Mouse (Mus musculus) WW6 (cell line): ENCODE data around the gene Spaca1.
"Not testable (repeated sequence)": the region's sequence is repeated elsewhere in the genome, so short reads cannot be mapped to it uniquely, and the experiment has no call there.

Experiments
- DNase-seq: peaks from one replicate; pipeline ENCODE4 v3.0.0-alpha.2; 2013; ENCODE audit warnings: low read depth, low spot score

Gene Spaca1

GRCm38 (mm10) chr4:34049571-34050255, at the start of gene Spaca1:
Spaca1 (minus strand) TSS chr4:34050191.
- no peak for DNase-seq

DNA sequence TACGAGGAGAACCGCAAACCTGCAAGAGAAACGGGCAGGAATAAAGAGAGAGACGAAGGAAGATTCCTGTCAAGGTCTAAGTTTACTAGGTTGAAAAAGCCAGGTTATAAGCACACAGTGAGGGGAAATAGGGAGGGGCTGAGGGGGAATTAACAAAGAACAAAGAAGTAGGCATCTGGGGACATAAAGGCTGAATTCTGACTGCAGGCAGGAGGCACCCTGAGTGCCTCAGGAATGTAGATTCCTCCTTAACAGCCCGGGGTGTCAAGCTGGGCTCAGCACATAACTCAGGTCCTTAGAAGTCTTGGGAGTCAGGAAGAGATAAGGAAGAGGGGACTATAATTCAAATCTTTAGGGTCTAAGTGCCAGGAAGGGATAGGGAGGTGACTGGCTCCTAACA, 37.3 kb upstream of the Spaca1 start:
- DNase-seq: not testable (repeated sequence)

GRCm38 (mm10) chr4:34081064-34081463, 31.1 kb upstream of the Spaca1 start:
- no peak for DNase-seq

DNA sequence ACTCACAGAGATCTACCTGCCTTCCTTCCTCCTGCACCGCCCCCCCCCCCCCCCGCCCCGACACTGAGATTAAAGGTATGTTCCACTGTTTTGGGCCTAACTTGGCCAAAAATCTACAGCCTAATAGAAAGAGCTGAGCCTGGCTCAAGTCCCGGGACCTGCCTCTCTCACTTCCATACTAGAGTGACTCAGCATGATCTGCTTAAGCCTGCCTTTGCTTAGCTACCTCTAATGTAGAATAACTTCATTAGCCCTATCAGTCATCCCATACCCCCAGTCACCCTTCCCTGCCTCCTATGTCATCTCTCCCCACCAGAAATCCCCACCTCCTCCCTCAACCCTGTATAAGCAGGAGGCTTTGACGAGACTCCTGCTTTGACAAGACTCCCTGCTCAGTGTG, 19.0 kb upstream of the Spaca1 start:
- no peak for DNase-seq

- DNase-seq: no peak
These were observed 8.3 kb upstream of the Spaca1 start for GRCm38 (mm10) chr4:34058320-34058719.

DNA sequence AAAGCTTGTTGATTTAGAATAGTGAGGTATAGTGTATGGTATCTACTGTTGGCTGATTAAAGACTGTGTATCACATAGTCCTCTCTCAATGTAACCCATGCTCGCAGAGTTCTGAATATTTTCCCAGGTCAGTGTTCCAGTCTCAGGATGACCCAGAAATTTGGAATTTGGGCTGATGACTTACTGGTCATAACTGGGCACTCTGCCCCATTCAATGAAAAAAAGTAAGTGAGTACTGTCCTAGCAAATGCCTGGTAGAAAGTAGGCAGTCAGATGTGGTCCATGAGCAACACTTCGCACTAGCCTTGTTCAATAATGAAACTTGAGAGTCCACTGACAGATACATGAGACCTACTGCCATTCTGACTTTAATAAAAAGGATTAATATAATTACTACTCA, 23.2 kb downstream of the Spaca1 start:
- DNase-seq: no peak

- DNase-seq: no peak
These were observed 28.5 kb downstream of the Spaca1 start for GRCm38 (mm10) chr4:34021456-34021855.

- DNase-seq: no peak
These were observed 53.6 kb downstream of the Spaca1 start for GRCm38 (mm10) chr4:33996382-33996781.

GRCm38 (mm10) chr4:33992687-33993086, 57.3 kb downstream of the Spaca1 start:
- DNase-seq: no peak

GRCm38 (mm10) chr4:33988466-33989089, 61.4 kb downstream of the Spaca1 start:
- DNase-seq: no peak
